Mouse (Mus musculus): ENCODE results near the gene Golm1. TPM values are rescaled to one million over a fixed set of nuclear protein-coding genes. Genes with fewer than 3 reads are reported as not detected.

Gene Golm1
- total RNA-seq, 2 experiments from 2014 or later, result 17.2 to 20.5 TPM

- intact Hi-C loops (cut with DNase I), result no loop called here
- no peak for DNase-seq (ENCODE audit: low spot score in 2 of 2)
Measured at GRCm38 (mm10) chr13:59679306-59679705, 3.7 kb upstream of the Golm1 start.

DNA sequence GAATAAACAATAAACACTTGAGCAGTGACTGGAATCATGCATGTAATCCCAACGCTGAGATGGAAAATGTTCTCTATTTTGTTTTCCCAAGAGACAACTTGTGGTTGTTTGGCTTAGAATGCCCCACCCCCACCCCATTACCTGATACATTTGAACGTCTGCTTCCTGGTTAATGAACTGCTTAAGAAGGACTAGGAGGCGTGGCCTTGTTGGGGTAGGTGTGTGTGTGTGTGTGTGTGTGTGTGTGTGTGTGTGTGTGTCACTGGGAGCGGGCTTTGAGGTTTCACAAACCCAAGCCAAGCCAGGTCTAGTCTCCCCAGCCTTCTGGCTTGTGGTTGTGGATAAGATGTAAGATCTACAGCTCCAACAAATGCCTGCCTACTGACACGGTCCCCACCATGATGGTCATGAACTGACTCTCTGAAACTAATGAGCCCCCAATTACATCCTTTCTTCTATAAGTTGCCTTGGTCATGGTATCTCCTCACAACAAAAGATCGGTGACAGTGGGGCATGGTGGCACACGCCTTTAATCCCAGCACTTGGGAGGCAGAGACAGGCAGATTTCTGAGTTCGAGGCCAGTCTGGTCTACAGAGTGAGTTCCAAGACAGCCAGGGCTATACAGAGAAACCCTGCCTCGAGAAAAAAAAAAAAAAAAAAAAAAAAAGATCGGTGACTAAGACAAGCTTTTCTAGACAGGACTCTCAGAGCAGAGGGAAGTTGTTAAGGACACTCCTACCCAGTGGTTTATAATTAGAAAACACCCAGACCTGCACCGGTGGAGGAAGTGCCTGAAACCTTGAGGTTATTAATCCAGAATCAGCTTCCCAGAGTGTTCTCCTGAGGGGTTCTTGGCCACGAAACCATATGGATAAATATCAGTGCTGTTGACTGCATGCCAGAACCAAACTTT lies 962 bp upstream of the Golm1 start:
- intact Hi-C loops (cut with DNase I), result no loop called here

DNA sequence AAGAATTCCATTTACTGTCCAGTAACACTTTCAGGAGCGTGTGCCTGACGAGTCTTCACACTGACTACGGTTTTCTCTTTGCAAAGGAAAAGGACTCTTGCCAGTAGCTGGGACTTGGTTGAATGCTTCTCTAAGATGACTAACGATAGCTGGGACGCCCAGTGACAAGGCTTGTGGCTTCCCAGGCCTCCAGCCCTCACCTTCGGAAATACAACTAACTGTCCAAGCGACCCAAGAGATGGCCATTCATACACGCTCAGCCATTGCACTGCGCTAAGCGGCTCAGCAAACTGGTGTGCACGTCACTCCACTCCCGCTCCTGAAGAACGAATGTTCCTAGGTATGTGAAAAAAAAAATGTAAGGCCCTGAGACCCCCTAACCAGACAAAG lies 855 bp downstream of the Golm1 start:
- peak in 1 of 2 experiments; percentile 30 for DNase-seq (ENCODE audit: low spot score in 2 of 2)
- intact Hi-C loops (cut with DNase I), result no loop called here

More for the DNA sequence above, 962 bp upstream of the Golm1 start:
- no peak for DNase-seq (ENCODE audit: low spot score in 2 of 2)

DNA sequence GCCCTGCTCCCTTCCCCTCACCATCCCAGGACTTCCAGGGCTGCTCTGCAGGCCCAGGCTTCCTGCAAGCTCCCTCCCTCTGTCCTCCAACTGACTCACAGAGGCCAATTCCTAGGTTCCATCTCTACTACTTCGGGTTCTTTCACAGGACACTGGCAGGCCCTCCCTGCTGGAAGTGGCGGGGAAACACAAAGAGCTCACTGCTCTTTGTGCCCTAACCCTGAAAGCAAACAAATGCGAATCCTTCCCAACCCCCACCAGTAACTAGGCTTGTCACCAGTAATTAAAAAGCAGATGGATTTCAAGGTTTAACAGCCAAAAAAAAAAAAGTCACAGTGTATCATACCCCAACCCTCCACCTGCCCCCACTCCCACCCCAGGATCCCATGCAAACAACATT lies 1.4 kb downstream of the Golm1 start:
- intact Hi-C loops (cut with DNase I), result no loop called here
- no peak for DNase-seq (ENCODE audit: low spot score in 2 of 2)

DNA sequence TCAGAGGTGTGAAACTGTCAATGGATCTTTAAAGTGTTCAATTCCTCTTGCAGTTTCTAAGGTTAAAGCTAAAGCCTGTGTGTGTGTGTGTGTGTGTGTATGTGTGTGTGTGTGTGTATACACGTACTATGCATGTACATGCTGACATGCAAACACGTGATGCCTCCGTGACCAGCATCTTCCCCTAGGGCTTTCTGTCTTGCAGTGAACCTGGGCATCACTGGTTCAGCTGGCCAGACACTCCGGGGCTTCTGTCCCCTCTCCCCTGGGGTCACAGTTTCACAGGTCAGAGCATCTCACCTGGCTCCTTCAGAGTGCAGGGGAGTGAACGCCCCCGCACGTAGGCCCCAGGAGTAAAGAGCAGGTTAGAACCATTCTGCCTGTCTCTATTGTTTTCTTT lies 2.0 kb downstream of the Golm1 start:
- DNase-seq (ENCODE audit: low spot score in 2 of 2), result no peak
- intact Hi-C loops (cut with DNase I), result no loop called here

- DNase-seq (ENCODE audit: low spot score in 2 of 2), result no peak
- intact Hi-C loops (cut with DNase I), result no loop called here
Measured at GRCm38 (mm10) chr13:59672248-59672647, 3.4 kb downstream of the Golm1 start.

GRCm38 (mm10) chr13:59671521-59671920 lies 4.1 kb downstream of the Golm1 start:
- DNase-seq (ENCODE audit: low spot score in 2 of 2), result no peak
- intact Hi-C loops (cut with DNase I), result no loop called here

DNA sequence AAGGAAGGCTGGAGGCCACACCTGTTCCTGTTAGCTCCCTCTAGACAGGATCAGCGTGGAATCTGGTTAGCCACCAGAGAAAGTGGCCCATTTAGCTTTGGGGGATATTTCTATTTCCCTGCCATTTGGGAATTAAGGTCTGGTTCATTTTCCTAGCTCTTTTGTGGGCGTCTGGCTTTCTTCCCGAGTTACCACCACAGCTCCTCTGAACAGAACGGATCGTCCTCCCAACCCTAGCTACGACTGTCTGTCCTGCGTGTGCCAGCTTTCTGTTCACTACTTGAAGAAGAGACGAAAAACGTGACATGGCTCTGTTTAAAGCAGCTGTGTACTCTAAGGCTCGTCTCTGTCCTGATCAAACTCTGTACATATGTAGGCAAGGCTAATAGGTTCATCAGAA lies 5.7 kb downstream of the Golm1 start:
- intact Hi-C loops (cut with DNase I), result no loop called here
- DNase-seq (ENCODE audit: low spot score in 2 of 2), result peak in 1 of 2 experiments; percentile 35

DNA sequence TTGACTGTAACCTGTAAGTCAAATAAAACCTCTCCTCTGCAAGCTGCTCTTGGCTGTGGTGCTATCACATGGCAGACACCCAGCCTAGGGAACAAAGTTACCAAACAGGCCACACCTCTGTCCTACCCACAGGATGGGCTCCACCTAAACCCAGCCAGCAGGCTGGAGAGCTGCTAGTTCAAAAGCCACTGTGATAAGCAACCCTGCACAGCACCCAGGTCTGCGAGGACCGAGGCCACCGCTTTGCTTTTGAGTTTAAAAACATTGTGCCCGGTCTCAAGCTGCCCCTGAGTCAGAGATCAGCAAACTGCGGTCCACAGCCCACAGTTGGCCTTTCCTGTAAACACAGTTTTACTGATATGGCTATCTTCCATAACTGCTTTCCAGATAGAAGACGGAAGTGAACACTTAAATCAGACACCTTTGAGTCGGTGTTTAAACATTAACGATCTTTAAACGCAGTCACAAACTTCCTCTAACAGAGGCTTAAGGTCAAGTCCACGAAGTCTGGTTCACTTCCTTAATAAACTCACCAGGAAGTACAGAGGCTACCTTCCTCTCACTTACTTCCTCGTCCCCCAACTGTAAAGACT lies 7.0 kb downstream of the Golm1 start:
- DNase-seq (ENCODE audit: low spot score in 2 of 2), result no peak
- intact Hi-C loops (cut with DNase I), result no loop called here

- no peak for DNase-seq (ENCODE audit: low spot score in 2 of 2)
- intact Hi-C loops (cut with DNase I), result no loop called here
Measured at GRCm38 (mm10) chr13:59667763-59668162, 7.8 kb downstream of the Golm1 start.

DNA sequence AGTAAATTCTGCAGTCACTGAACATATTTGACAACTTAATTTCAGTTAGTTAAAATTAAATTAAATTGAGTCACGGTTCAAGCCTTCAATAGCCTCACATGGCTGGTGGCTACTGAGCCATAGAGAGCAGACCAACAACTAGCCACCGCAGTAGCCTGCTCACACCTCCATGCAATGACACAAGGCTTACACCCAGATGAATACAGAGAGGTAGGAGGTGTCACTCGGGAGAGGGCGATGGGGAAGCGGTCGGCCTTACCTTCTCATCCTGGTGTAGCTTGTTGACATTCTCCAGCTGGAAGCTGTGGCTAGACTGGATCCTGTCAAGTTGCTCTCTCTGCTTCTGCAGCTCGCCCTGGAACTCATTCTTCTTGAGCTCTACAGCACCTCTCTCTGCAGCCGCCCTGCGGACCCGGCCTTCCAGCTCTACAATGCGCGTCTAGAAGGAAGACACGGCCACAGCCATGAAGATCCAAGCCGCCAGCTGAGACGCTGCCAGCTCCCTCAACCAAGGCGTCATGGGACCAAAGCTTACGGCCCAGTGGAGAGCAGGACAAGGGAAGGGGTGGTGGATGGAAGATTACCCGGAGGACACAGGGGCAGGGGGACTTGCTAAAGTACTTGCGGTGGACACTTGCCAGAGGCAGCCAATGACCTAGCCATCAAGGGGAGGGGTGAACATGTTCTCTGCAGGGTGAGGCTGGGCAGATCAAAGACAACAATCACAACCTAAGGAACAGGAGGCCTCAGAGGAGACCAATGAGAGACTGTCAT lies 11.5 kb downstream of the Golm1 start:
- DNase-seq (ENCODE audit: low spot score in 2 of 2), result no peak
- intact Hi-C loops (cut with DNase I), result no loop called here

- intact Hi-C loops (cut with DNase I), result no loop called here
- no peak for DNase-seq (ENCODE audit: low spot score in 2 of 2)
Measured at GRCm38 (mm10) chr13:59661966-59662365, 13.6 kb downstream of the Golm1 start.

GRCm38 (mm10) chr13:59661387-59661786 lies 14.2 kb downstream of the Golm1 start:
- intact Hi-C loops (cut with DNase I), result no loop called here
- no peak for DNase-seq (ENCODE audit: low spot score in 2 of 2)

- DNase-seq (ENCODE audit: low spot score in 2 of 2), result no peak
- intact Hi-C loops (cut with DNase I), result no loop called here
Measured at GRCm38 (mm10) chr13:59660371-59660770, 15.2 kb downstream of the Golm1 start.

DNA sequence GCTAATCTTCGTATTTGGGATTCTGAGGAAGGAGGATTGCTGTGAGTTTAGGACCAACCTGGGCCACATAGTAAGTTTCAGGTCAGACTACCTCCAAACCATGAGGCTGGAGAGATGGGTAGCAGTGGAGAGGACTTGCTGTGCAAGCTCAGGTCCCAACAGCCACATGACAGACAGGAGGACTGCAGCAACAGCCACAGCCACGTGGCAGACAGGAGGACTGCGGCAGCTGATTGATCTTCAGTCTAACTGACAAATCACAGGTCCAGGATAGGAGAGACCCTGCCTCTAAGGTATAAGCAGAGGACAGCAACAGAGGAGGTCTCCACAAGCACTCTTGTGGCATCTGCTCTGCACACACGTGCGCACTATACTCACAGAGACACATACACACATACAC lies 17.8 kb downstream of the Golm1 start:
- no peak for DNase-seq (ENCODE audit: low spot score in 2 of 2)
- intact Hi-C loops (cut with DNase I), result no loop called here

GRCm38 (mm10) chr13:59656975-59657388 lies 18.6 kb downstream of the Golm1 start:
- DNase-seq (ENCODE audit: low spot score in 2 of 2), result no peak
- intact Hi-C loops (cut with DNase I), result no loop called here

GRCm38 (mm10) chr13:59656316-59656832 lies 19.2 kb downstream of the Golm1 start:
- no peak for DNase-seq (ENCODE audit: low spot score in 2 of 2)
- intact Hi-C loops (cut with DNase I), result no loop called here

GRCm38 (mm10) chr13:59655718-59656315 lies 19.8 kb downstream of the Golm1 start:
- no peak for DNase-seq (ENCODE audit: low spot score in 2 of 2)
- intact Hi-C loops (cut with DNase I), result no loop called here

GRCm38 (mm10) chr13:59654465-59654864 lies 21.1 kb downstream of the Golm1 start:
- intact Hi-C loops (cut with DNase I), result no loop called here
- no peak for DNase-seq (ENCODE audit: low spot score in 2 of 2)

DNA sequence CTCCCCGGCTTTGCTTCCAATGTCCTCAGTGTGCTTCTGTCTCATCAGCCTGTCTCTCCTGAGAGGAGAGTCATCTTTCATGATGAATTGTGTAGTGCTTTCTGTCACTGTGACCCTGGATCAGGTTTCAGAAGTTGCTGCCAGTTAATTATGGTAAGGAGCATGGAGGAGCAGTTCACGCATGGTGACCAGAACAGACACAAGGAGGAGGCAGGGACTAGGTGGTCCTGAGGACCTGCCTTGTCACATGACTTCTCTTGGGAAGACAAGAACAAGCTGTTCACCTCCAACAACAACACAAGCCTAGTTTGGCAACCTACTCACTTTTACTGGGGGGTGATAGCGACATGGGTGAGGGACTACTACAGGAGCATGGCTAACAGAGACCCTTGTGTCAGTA lies 22.5 kb downstream of the Golm1 start:
- intact Hi-C loops (cut with DNase I), result no loop called here
- DNase-seq (ENCODE audit: low spot score in 2 of 2), result no peak

Measured in left cerebral cortex, postnatal 36 days (tissue).